Mouse (Mus musculus): ENCODE measurements at regions not wholly inside any gene's neighbourhood (a gene's known extent, or its start where the extent isn't known, plus 50 kb on each side); places are given as distances from the start of the nearest gene placed in this dataset.

- no peak for DNase-seq (ENCODE audit: low read depth, low spot score)
These were observed 943.8 kb downstream of the Slc4a3 start for GRCm38 (mm10) chr1:76489681-76490492.

GRCm38 (mm10) chr1:76490719-76491118, 944.7 kb downstream of the Slc4a3 start:
- no peak for DNase-seq (ENCODE audit: low read depth, low spot score)

- DNase-seq (ENCODE audit: low read depth, low spot score): no peak
These were observed 945.1 kb downstream of the Slc4a3 start for GRCm38 (mm10) chr1:76491187-76491586.

- no peak for DNase-seq (ENCODE audit: low read depth, low spot score)
These were observed 959.1 kb downstream of the Slc4a3 start for GRCm38 (mm10) chr1:76505150-76505549.

GRCm38 (mm10) chr1:76508821-76509220, 962.8 kb downstream of the Slc4a3 start:
- no peak for DNase-seq (ENCODE audit: low read depth, low spot score)

- DNase-seq (ENCODE audit: low read depth, low spot score): no peak
These were observed 963.4 kb downstream of the Slc4a3 start for GRCm38 (mm10) chr1:76509486-76509885.

- DNase-seq (ENCODE audit: low read depth, low spot score): no peak
These were observed 966.1 kb downstream of the Slc4a3 start for GRCm38 (mm10) chr1:76512156-76512555.

GRCm38 (mm10) chr1:76513490-76513889, 967.4 kb downstream of the Slc4a3 start:
- DNase-seq (ENCODE audit: low read depth, low spot score): no peak

- no peak for DNase-seq (ENCODE audit: low read depth, low spot score)
These were observed 983.5 kb downstream of the Slc4a3 start for GRCm38 (mm10) chr1:76529531-76529930.

GRCm38 (mm10) chr1:76530342-76530741, 984.3 kb downstream of the Slc4a3 start:
- DNase-seq (ENCODE audit: low read depth, low spot score): no peak

- DNase-seq (ENCODE audit: low read depth, low spot score): no peak
These were observed 979.3 kb downstream of the Epha4 start for GRCm38 (mm10) chr1:76535522-76535956.

GRCm38 (mm10) chr1:76540529-76540928, 974.4 kb downstream of the Epha4 start:
- no peak for DNase-seq (ENCODE audit: low read depth, low spot score)

- no peak for DNase-seq (ENCODE audit: low read depth, low spot score)
These were observed 964.0 kb downstream of the Epha4 start for GRCm38 (mm10) chr1:76550876-76551275.

GRCm38 (mm10) chr1:76559441-76559840, 955.4 kb downstream of the Epha4 start:
- DNase-seq (ENCODE audit: low read depth, low spot score): no peak

- no peak for DNase-seq (ENCODE audit: low read depth, low spot score)
These were observed 939.4 kb downstream of the Epha4 start for GRCm38 (mm10) chr1:76575487-76575886.

- DNase-seq (ENCODE audit: low read depth, low spot score): no peak
These were observed 929.0 kb downstream of the Epha4 start for GRCm38 (mm10) chr1:76585921-76586320.

GRCm38 (mm10) chr1:76625831-76626230, 889.1 kb downstream of the Epha4 start:
- DNase-seq (ENCODE audit: low read depth, low spot score): no peak

GRCm38 (mm10) chr1:76629861-76630260, 885.0 kb downstream of the Epha4 start:
- no peak for DNase-seq (ENCODE audit: low read depth, low spot score)

GRCm38 (mm10) chr1:76634071-76634470, 880.8 kb downstream of the Epha4 start:
- DNase-seq (ENCODE audit: low read depth, low spot score): no peak

- no peak for DNase-seq (ENCODE audit: low read depth, low spot score)
These were observed 877.4 kb downstream of the Epha4 start for GRCm38 (mm10) chr1:76637268-76638009.

- DNase-seq (ENCODE audit: low read depth, low spot score): no peak
These were observed 876.9 kb downstream of the Epha4 start for GRCm38 (mm10) chr1:76638010-76638400.

GRCm38 (mm10) chr1:76641181-76641711, 873.6 kb downstream of the Epha4 start:
- no peak for DNase-seq (ENCODE audit: low read depth, low spot score)

GRCm38 (mm10) chr1:76642703-76643102, 872.2 kb downstream of the Epha4 start:
- no peak for DNase-seq (ENCODE audit: low read depth, low spot score)
